Mouse (Mus musculus) liver, postnatal 0 days (tissue): ENCODE results near the gene Sox10.

Experiments used
- CTCF ChIP-seq: sonication (generic); IDR thresholded peaks from 2 replicates; pipeline ENCODE4 v1.5.1; 2016; ENCODE audit warnings: antibody characterized with exemption, low read depth
- EP300 ChIP-seq: IDR thresholded peaks from 2 replicates; pipeline ENCODE4 v1.6.1; 2016; ENCODE audit warnings: antibody characterized with exemption, low read depth, mild to moderate bottlenecking

- TF ChIP-seq CTCF (no peak), EP300 (no peak)
These were observed 27.4 kb upstream of the Sox10 start for GRCm38 (mm10) chr15:79192450-79192849.
